Mouse (Mus musculus) liver, adult 2 months (tissue): Measurements from ENCODE around the gene Bcl6.

Experiments used
- CTCF ChIP-seq: fragments of 200-500 bp; IDR thresholded peaks from 2 replicates; pipeline ENCODE4 v1.5.1; 2011; ENCODE audit warnings: low read depth, low read length, control low read depth
- POLR2A ChIP-seq: fragments of 200-500 bp; IDR thresholded peaks from 2 replicates; pipeline ENCODE4 v1.6.1; 2011; ENCODE audit warnings: low read length, control low read depth; ENCODE audit not compliant: insufficient read depth; ENCODE audit errors: extremely low read depth

DNA sequence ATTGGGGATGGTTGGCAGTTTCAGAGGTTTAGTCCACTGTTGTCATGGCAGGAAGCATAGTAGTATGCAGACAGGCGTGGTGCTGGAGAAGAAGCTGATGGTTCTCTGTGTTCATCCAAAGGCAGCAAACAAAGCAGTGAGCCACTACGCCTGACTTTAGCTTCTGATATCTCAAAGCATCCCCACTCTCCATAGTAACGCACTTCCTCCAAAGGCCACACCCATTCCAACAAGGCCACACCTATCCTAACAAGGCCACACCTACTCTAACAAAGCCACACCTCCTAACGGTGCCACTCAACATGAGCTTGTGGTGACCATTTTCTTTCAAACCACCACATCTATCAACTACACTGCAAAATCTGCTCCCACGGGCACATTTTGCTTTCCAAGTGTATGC, 44.6 kb upstream of the Bcl6 start:
- TF ChIP-seq POLR2A (no peak), CTCF (no peak)
